8 mouse cellular contexts compared by ENCODE assay signal in genomic region chr2:25271827-25272511, GRCm38 (mm10). TPM values are rescaled to one million over a fixed set of nuclear protein-coding genes. Genes with fewer than 3 reads are reported as not detected.
DNase-seq lines count a peak whose midpoint lies in the region; ATAC-seq and TF ChIP-seq lines count a peak whose summit lies in the region.

Ssna1 (minus strand) TSS chr2:25272438.
Anapc2 (plus strand) TSS chr2:25272478.

- under 1% methylated on average over 55 of the region's 55 CpGs for WGBS in forebrain, embryonic 10.5 days
- under 1% methylated on average over 55 of the region's 55 CpGs for WGBS in heart, embryonic 15.5 days
- under 1% methylated on average over 55 of the region's 55 CpGs for WGBS in liver, embryonic 14.5 days (ENCODE audit: insufficient replicate concordance)
- WGBS in neural tube, embryonic 11.5 days = under 1% methylated on average over 55 of the region's 55 CpGs
- WGBS in stomach, postnatal 0 days = under 1% methylated on average over 55 of the region's 55 CpGs

- peaks cover 37% of the 10 kb centered on the region for H3K4me1 ChIP-seq in forebrain, embryonic 10.5 days
- peaks cover 30% of the 10 kb centered on the region for H3K4me1 ChIP-seq in heart, embryonic 15.5 days (replicated peaks)
- peaks cover 7 to 19% of the 10 kb centered on the region in 2 experiments for H3K4me1 ChIP-seq in liver, embryonic 14.5 days (replicated peaks; ENCODE audit: control insufficient read depth in 2 of 2, insufficient read depth in 2 of 2, low read length in 1 of 2)
- H3K4me1 ChIP-seq in neural tube, embryonic 11.5 days (ENCODE audit: control insufficient read depth, insufficient read depth, low read length) = peaks cover 17% of the 10 kb centered on the region
- H3K4me1 ChIP-seq in stomach, postnatal 0 days (replicated peaks; ENCODE audit: control insufficient read depth, insufficient read depth) = peaks cover 9% of the 10 kb centered on the region

- peak within 1 kb of the TSS; percentile 88 for H3K27ac ChIP-seq in forebrain, embryonic 10.5 days
- H3K27ac ChIP-seq in heart, embryonic 15.5 days = peak within 1 kb of the TSS; percentile 92
- peak within 1 kb of the TSS; percentile 70 for H3K27ac ChIP-seq in liver, embryonic 14.5 days
- peak within 1 kb of the TSS; percentile 31; the same call in 1 of the 2 replicates for H3K27ac ChIP-seq in neural tube, embryonic 11.5 days (ENCODE audit: low read depth, low read length)
- peak within 1 kb of the TSS; percentile 93 for H3K27ac ChIP-seq in stomach, postnatal 0 days (replicated peaks)

- no peaks in the 10 kb centered on the region for H3K27me3 ChIP-seq in forebrain, embryonic 10.5 days (ENCODE audit: poor library complexity, severe bottlenecking)
- no peaks in the 10 kb centered on the region for H3K27me3 ChIP-seq in heart, embryonic 15.5 days
- no peaks in the 10 kb centered on the region for H3K27me3 ChIP-seq in liver, embryonic 14.5 days (ENCODE audit: control insufficient read depth, insufficient read depth, low read length)
- H3K27me3 ChIP-seq in neural tube, embryonic 11.5 days (ENCODE audit: control insufficient read depth, insufficient read depth, low read length) = no peaks in the 10 kb centered on the region
- H3K27me3 ChIP-seq in stomach, postnatal 0 days (ENCODE audit: control insufficient read depth, insufficient read depth, low read length) = no peaks in the 10 kb centered on the region

- H3K9me3 ChIP-seq in forebrain, embryonic 10.5 days = no peaks in the 10 kb centered on the region
- no peaks in the 10 kb centered on the region for H3K9me3 ChIP-seq in heart, embryonic 15.5 days (replicated peaks)
- no peaks in the 10 kb centered on the region for H3K9me3 ChIP-seq in liver, embryonic 14.5 days (ENCODE audit: control insufficient read depth, low read length)
- no peaks in the 10 kb centered on the region for H3K9me3 ChIP-seq in neural tube, embryonic 11.5 days (ENCODE audit: control insufficient read depth, low read length)
- H3K9me3 ChIP-seq in stomach, postnatal 0 days (ENCODE audit: control insufficient read depth, low read length) = no peaks in the 10 kb centered on the region

- no peak for TF ChIP-seq EP300 in liver, embryonic 14.5 days (IDR thresholded peaks at IDR 0.05; ENCODE audit: low read depth)
- no peak for TF ChIP-seq EP300 in stomach, postnatal 0 days (optimal IDR thresholded peaks at IDR 0.05)

- TF ChIP-seq CTCF in liver, embryonic 14.5 days (IDR thresholded peaks at IDR 0.05; ENCODE audit: low read depth) = peak; percentile 57
- TF ChIP-seq CTCF in stomach, postnatal 0 days (IDR thresholded peaks at IDR 0.05; ENCODE audit: low read depth) = peak; percentile 68

- peak within 1 kb of the TSS; percentile 89 for H3K4me3 ChIP-seq in forebrain, embryonic 10.5 days
- H3K4me3 ChIP-seq in heart, embryonic 15.5 days = peak within 1 kb of the TSS; percentile 96
- peak within 1 kb of the TSS; percentile 88 to 97 for H3K4me3 ChIP-seq in liver, embryonic 14.5 days (ENCODE audit: insufficient read depth in 1 of 2, low read depth in 2 of 2, low read length in 2 of 2)
- H3K4me3 ChIP-seq in neural tube, embryonic 11.5 days (ENCODE audit: low read depth, low read length) = peak within 1 kb of the TSS; percentile 87
- H3K4me3 ChIP-seq in stomach, postnatal 0 days (ENCODE audit: low read depth, low read length) = peak within 1 kb of the TSS; percentile 74

- peak within 1 kb of the TSS; percentile 92 for H3K4me2 ChIP-seq in heart, embryonic 15.5 days
- peak within 1 kb of the TSS; percentile 86 for H3K4me2 ChIP-seq in liver, embryonic 14.5 days (ENCODE audit: low read depth)
- H3K4me2 ChIP-seq in neural tube, embryonic 11.5 days (ENCODE audit: low read depth) = peak within 1 kb of the TSS; percentile 92
- peak within 1 kb of the TSS; percentile 95 for H3K4me2 ChIP-seq in stomach, postnatal 0 days (replicated peaks; ENCODE audit: low read depth)

- DNase-seq in CD8-positive naive resting alpha-beta T cell, adult 2 months (ENCODE audit: low read depth in 2 of 2, low spot score in 2 of 2) = peak; percentile 91 to 96
- DNase-seq in c-Kit-positive CD71-negative TER-119-negative erythroid progenitor cells, embryonic 14.5 days (ENCODE audit: low read depth) = peak; percentile 98
- peak; percentile 98 for DNase-seq in forebrain, embryonic 10.5 days (ENCODE audit: extremely low spot score, low spot score)
- DNase-seq in kidney, postnatal 25 days = peak; percentile 98 to 99
- DNase-seq in liver, embryonic 14.5 days (ENCODE audit: low read depth in 3 of 3, low spot score in 3 of 3) = peak; percentile 94 to 96 (median 95)
- peak; percentile 99 for DNase-seq in neural tube, embryonic 11.5 days (ENCODE audit: low spot score)
- DNase-seq in stomach, postnatal 0 days (ENCODE audit: low spot score) = peak; percentile 99

- H3K36me3 ChIP-seq in forebrain, embryonic 10.5 days (replicated peaks) = peaks cover 67% of the 10 kb centered on the region
- H3K36me3 ChIP-seq in heart, embryonic 15.5 days = peaks cover 51% of the 10 kb centered on the region
- H3K36me3 ChIP-seq in liver, embryonic 14.5 days (replicated peaks; ENCODE audit: control insufficient read depth, insufficient read depth, low read depth) = peaks cover 32% of the 10 kb centered on the region
- peaks cover 5% of the 10 kb centered on the region for H3K36me3 ChIP-seq in neural tube, embryonic 11.5 days (ENCODE audit: control insufficient read depth, insufficient read depth, low read length)
- peaks cover 14% of the 10 kb centered on the region for H3K36me3 ChIP-seq in stomach, postnatal 0 days (ENCODE audit: control insufficient read depth, insufficient read depth, low read length)

- ATAC-seq in heart, embryonic 15.5 days (replicated peaks; ENCODE audit: insufficient number of reproducible peaks, insufficient read depth, low FRiP score, low read depth) = peak; percentile 97
- ATAC-seq in liver, embryonic 14.5 days (ENCODE audit: insufficient read depth) = peak; percentile 92
- ATAC-seq in neural tube, embryonic 11.5 days (ENCODE audit: insufficient read depth, low FRiP score, low TSS enrichment) = peak; percentile 97
- ATAC-seq in stomach, postnatal 0 days (ENCODE audit: low FRiP score, low TSS enrichment) = peak; percentile 95

- H3K9ac ChIP-seq in heart, embryonic 15.5 days = peak within 1 kb of the TSS; percentile 88
- H3K9ac ChIP-seq in liver, embryonic 14.5 days (replicated peaks) = peak within 1 kb of the TSS; percentile 94
- peak within 1 kb of the TSS; percentile 70 for H3K9ac ChIP-seq in neural tube, embryonic 11.5 days (ENCODE audit: low read length)
- peak within 1 kb of the TSS; percentile 87 for H3K9ac ChIP-seq in stomach, postnatal 0 days (ENCODE audit: low read length)

RNA-seq across cellular contexts. Expression of gene Ssna1, which starts in this region (rescaled TPM):
- polyA plus RNA-seq in forebrain, embryonic 10.5 days (2016; fragmentation: Nextera tagmentation; extraction: Ambion mirVana) = 231 and 247 TPM in 2 replicates
- 137 and 152 TPM in 2 replicates for polyA plus RNA-seq in heart, embryonic 15.5 days (2015; fragmentation: Nextera tagmentation; extraction: Ambion mirVana)
- polyA plus RNA-seq in liver, embryonic 14.5 days (2012; rRNA removed) = 65.8 and 76.0 TPM in 2 replicates
- polyA plus RNA-seq in liver, embryonic 14.5 days (2014; fragmentation: Nextera tagmentation; extraction: Ambion mirVana) = 145 and 155 TPM in 2 replicates
- polyA plus RNA-seq in neural tube, embryonic 11.5 days (2014; fragmentation: Nextera tagmentation; extraction: Ambion mirVana) = 217 and 227 TPM in 2 replicates
- 149 and 162 TPM in 2 replicates for polyA plus RNA-seq in stomach, postnatal 0 days (2015; fragmentation: Nextera tagmentation; extraction: Ambion mirVana)

RNA-seq across cellular contexts. Expression of gene Anapc2, which starts in this region (rescaled TPM):
- 136 and 142 TPM in 2 replicates for polyA plus RNA-seq in forebrain, embryonic 10.5 days (2016; fragmentation: Nextera tagmentation; extraction: Ambion mirVana)
- 67.5 and 92.0 TPM in 2 replicates for polyA plus RNA-seq in heart, embryonic 15.5 days (2015; fragmentation: Nextera tagmentation; extraction: Ambion mirVana)
- 20.5 and 23.8 TPM in 2 replicates for polyA plus RNA-seq in liver, embryonic 14.5 days (2012; rRNA removed)
- 30.2 TPM in 2 replicates for polyA plus RNA-seq in liver, embryonic 14.5 days (2014; fragmentation: Nextera tagmentation; extraction: Ambion mirVana)
- 120 and 128 TPM in 2 replicates for polyA plus RNA-seq in neural tube, embryonic 11.5 days (2014; fragmentation: Nextera tagmentation; extraction: Ambion mirVana)
- 57.5 and 59.6 TPM in 2 replicates for polyA plus RNA-seq in stomach, postnatal 0 days (2015; fragmentation: Nextera tagmentation; extraction: Ambion mirVana)

Comparison
In these comparisons a context has a peak if more than half of its experiments do, and no peak if none do; other contexts are left out.
1. Peak in every context shown above with its lines: DNase-seq, ATAC-seq, H3K4me3 ChIP-seq and H3K27ac ChIP-seq.
2. H3K27ac ChIP-seq: peak in every context shown above with its lines; median percentile 93 in stomach, postnatal 0 days; 92 in heart, embryonic 15.5 days; 88 in forebrain, embryonic 10.5 days; 70 in liver, embryonic 14.5 days; 31 in neural tube, embryonic 11.5 days.